Mouse (Mus musculus) heart, postnatal 0 days (tissue): ENCODE data around the gene Kdelc1.

Experiments used
- CTCF ChIP-seq: IDR thresholded peaks from 2 replicates; pipeline ENCODE4 v1.5.1; 2016; ENCODE audit warnings: antibody characterized with exemption, control low read depth, low read depth
- EP300 ChIP-seq: IDR thresholded peaks from 2 replicates; pipeline ENCODE4 v1.6.1; 2016; ENCODE audit warnings: antibody characterized with exemption, low read depth

DNA sequence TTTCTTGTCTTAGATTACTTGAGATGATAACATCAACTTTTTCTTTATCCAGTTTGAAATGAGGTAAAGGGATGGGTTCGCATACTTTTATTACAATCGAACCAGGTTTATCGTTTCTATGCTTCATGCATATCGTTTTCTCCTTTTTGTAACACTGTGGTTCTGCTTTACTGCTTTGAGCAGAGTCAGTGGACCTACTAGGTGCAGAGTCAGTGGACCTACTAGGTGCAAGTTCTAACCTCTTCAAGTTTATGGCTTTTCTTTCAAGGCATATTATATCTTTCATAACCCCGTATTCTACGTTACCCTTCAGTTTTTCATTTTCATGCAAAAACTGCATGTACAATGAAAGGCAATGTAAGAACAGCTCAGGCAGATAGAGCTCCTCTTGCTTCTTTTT lies 55.2 kb downstream of the Kdelc1 start:
- TF ChIP-seq CTCF (no peak), EP300 (no peak)
